Mouse (Mus musculus) fat pad, adult 2 months (tissue): ENCODE data around the gene Cenpn.

Experiments used
- DNase-seq: peaks from one replicate; pipeline ENCODE4 v3.0.0-alpha.2; 2011; ENCODE audit warnings: low read depth, low spot score; ENCODE audit errors: extremely low read depth

Gene Cenpn

DNA sequence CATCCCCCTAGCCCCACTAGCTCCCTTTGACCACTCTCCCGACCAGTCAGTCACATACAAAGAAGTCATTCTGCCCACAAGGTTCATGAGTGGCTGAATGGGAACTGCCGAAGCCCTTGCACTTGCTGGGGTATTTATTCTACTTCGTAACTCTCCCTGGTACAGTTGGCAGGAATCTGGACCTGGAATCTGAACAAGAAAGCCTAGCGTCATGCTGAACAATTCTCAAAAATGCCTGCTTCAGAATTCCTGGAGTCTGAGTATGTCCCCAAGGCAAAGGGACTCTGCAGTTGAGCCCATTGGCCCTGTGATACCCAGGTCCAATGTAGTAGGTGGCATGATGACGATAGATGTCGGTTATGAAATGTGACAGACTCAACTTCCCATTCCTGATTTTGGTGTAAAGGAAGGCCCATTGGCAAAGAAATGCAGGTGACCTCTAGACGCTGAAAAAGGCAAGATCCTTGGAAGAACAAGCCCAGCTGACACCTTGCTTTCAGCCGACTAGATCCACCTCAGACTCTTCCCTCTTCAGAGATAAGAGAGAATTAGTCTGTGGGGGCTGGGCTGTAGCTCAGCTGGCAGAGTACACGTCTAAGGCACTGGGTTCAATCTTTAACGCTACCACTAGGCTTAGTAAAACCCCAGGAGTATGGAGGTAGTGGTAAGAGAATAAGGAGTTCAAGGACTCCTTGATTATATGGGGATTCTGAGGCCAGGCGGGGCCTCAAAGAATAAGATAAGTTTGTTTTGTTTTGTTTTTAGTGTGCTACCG is 20.9 kb downstream of the Cenpn start:
- DNase-seq: no peak

DNA sequence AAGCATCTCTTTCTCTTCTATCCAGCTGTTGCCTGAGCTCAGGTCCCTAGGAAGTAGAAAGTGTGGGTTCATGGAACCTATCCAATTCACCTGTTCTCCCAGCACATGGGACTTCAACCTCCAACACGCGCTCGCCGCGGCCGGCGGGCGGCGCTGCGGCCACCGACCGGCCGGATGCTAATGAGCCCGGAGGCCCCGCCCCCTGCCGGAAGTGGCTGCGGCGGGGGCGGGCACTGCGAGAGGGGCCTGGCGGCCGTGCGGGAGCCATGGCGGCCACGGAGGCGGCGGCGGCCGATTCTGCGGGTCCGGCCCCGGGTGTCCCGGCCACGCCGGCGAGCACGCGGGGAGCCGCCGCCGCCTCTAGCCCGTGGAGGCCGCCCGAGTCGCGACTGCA is 21.6 kb downstream of the Cenpn start, which contains the start of gene Atmin:
TSS of gene Atmin (plus strand) at position 233 of the 394 bp plus-strand sequence.
- DNase-seq: no peak

DNA sequence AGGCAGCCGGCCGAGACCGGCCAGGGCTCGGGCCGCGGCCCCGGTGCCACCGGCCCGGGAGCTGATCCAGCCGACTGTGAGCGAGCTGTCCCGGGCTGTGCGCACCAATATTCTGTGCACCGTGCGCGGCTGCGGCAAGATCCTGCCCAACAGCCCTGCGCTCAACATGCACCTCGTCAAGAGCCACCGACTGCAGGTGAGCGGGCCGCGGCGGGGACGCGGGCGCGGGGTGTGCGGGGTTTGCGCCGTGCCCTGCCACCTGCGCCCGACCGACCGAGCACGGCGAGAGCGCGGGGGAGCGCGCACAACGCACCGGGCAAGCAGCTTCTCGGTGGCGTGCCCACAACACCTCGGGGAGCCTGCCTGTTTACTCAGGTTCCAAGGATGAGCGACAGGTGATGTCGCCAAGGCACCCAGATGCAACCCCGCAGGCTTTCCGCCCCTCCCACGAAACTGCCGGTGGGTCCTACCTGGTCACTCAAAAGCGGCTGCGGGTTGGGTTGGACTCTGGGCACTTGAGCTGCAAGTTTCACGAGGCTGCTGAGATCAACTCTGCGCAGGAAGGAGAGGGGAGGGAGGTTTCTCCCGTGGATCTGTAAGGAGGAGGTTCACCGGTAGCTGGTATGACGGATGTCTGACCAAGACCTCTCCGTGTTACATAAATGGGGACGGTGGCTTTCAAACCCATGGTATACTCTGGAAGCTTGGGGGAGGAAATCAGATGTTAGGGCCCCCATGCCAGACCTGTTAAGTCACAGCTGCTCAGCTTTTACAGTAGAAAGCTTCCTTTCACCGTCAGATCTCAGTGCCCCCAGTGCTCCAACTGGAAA is 22.2 kb downstream of the Cenpn start:
- DNase-seq: no peak

DNA sequence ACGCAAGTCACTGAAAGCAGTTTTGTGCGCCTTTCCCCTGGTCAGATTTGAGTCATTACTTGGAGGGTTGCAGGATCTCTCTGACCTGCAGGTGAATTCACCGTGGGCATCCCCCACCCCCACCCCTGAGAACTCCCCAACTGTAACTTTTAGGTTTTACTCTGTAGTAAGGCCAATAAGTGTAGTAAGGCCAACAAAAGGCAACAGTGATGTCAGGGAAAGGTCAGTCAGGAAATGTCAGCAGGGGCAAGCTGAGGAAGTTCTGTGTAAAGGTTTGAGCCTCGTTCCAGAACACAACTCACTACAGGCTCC is 22.8 kb downstream of the Cenpn start:
- DNase-seq: no peak

DNA sequence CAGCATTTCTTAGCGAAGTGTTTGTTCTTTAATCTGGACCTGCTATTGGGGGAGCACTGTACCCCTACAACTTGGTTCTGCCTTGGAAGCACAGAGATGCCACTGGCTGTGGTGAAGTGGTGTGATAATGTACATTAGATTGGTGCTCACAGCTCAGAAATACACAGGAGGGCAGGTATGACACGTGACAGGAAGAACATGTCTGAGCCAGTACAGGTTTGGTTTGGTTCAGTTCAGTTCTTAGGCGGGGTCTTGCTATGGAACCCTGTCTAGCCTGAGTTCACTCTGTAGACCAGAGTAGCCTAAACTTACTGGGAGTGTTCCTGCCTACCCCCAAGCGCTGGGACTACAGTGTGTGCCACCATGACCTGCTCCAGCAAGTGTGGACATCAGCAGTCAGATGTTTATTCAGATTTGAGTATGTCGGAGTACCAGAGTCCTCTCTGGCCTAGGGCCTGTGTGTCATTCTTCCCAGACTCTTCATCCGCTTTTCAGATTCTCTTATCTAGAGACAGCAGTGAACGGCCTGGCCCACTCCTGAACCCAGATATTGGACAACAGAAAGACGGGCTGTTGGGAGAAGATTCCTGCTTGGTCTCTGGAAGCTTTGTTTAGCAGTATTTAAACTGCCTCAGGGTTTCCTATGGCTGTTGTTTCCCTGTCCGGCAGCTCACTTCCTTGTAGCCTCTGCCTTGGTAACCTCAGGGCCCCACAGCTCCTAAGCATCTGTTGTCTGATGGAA is 23.8 kb downstream of the Cenpn start:
- DNase-seq: no peak

DNA sequence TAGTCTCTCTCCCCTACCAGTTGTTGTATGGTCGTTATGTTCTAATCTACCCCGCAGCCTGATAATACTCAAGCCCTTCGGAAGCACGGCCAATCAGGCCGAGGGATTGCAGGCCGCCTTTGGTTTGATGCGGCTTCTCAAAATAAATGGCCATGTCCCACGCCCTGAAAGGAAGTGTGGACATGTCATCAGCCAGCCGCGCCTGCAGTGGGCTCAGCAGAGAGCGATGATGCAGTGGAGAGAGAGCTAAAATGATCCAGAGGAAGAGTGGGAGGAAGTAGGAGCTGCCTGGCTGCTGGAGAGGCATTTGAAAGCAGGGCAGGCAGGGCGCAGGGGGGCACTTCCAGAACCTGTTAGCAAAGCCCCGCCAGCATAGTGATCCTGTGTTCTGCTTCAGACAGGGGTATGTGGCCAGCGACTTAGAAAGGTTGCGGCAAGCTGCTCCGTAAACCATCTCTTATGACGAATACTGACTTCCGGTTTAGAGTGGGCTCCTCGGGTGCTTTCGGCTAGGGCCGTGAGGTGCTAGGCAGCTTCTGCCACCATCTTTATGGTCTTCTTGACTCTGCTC is 24.8 kb downstream of the Cenpn start:
- DNase-seq: no peak

DNA sequence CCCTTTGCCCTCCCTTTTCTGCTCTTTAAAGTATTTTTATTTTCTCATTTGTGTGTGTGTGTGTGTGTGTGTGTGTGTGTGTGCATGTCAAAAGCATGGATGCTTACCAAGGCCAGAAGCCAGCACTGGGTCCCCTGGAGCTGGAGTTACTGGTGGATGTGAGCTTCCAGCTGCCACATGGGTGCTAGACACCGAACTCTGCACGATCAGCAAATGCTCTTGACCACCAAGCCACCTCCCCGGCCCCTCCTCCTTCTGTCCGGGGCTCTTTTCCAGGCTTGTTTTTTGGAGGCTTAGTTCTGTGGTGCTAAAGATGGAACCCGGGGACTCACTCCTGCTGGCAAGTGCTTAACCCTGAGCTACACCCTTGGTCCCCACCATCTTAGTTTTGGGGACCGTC is 25.3 kb downstream of the Cenpn start:
- DNase-seq: no peak

DNA sequence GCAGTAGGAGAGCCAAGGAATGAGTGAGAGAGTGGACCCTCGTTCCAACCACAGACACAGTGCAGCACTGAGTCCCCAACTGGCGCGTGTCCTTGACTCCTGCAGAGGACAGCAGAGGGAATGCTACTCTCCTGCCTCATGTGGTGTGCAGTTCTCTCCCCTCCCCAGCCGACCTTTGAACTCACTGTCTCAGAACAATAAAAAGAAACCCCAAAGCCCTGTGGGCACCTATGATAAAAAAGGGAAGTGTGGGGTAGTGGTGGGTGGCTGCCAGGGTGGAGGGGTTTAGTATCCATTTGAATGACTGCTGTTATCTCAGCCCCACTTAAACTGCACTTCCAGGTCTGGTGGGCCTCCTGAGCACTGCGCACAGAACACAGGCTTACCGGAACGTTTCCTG is 26.1 kb downstream of the Cenpn start:
- no peak for DNase-seq

DNA sequence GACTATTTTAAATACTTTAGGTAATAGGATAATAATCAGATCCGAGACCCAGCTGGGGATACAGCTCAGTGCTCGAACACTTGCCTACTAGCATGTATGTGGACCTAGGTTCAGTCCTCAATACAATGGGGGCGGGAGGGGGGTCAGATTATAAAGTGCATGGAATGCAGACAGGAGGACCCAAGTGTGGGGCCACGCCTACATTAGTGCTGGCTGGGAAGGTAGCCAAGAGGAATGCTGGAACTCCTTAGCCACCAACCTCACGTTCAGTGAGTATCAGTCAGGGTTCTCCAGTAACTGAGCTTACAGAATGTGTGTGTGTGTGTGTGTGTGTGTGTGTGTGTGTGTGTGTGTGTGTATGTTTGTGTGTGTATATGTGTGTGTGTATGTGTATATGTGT is 29.8 kb downstream of the Cenpn start:
- DNase-seq: no peak

DNA sequence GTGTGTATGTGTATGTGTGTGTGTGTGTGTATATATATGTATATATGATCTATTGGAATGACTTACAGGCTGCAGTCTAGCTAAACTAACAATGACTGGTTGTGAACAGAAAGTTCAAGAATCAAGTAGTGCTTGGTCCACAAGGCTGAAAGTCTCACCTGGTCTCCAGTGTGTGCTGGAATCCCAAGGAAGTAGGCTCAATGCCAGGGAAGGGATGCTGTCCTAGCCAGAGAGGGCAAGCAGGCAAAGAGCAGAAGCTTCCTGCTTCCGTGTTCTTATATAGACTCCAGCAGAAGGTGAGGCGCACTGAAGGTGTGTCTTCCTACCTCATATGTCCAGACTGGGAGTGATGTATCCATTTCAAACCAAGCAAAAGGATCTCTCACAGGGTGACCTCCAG is 30.2 kb downstream of the Cenpn start:
- no peak for DNase-seq

DNA sequence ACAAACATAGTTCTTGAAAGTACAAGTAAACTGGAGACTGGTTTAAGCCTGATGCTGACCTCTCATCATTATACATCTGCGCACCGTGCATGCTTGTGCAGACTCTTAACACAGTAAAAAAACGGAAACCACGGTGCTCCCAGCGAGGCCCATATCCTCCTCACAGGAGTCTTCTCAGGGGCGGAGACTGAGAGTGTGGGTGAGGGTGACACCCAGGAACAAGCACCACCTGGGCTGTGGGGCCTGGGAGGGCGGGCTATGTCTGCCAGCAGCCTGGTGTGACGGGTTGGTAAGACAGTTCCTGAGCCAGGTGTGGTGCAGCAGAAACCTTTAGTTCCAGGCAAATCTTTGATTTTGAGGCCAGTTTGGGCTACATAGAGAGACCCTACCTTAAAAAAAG is 30.9 kb downstream of the Cenpn start:
- DNase-seq: no peak

DNA sequence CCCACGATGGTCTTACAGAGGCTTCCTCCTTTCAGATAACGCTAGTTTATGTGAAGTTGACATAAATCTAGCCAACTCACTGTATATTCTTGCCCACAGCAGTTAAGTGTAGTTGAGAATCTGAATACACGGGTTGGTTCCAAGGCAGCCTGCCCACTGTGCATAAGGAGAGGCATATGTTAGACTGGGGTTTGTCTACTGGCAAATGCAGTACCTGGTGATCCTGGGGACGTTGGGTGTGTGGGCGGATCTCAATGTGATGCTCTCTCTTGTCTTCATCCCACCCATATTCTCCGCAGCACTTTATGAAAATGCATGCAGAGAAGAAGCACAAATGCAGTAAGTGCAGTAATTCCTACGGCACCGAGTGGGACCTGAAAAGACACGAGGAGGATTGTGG is 32.9 kb downstream of the Cenpn start:
- no peak for DNase-seq

DNA sequence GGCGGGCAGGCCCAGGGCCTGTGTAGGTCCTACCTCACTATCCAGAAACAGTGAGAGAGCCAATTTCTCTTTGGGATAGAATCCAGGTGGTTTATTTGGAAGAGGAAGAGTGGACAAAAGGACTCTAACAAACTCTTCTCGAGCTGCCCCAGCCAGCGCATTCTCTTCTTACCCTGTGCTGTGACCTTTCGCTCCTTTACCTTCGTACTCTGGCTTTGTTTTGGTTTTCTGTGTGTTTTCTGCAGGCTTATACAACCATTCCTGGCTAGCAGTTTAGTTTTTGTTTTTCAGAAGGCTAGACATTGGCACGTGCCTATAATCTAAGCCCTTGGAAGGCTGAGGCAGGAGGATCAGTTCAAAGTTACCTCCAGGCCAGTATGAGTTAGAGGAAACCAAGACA is 48.0 kb downstream of the Cenpn start:
- DNase-seq: no peak

DNA sequence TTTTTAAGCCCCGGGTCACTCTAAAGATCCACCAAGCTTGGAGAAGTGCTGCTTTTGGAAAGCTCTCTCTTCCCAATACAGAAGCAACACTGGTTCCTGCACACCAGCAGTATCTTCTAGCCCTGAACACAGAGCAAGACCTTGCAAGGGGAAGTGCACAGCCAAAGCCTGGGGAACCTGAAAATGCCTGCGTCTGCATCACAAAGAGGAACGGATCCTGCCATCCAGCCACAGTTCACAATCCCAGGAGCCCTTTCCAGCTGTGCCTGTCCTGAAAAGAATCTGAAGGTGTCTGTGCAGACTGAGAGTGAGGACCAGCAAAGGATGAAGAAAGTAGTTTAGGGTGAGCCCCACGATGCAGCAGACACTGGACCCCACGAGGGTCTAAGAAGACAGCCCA is 53.5 kb downstream of the Cenpn start:
- no peak for DNase-seq

DNA sequence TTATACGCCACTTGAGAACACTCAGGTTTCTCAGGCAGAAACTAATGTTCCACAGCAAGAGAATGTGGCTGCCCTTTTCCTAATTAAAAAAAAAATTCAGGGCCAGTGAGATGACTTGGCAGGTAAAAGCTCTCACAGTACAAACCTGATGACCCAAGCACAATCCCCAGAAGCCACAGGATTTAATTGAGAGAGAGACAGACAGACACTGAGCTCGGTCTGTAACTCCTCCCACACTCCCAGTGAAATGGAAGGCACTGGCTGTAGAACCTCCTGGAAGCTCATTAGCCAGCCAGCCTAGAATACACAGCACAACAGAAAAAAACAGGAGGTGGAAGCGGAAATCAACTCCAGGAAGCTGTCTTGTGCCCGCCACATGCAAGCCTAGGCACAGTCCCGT is 54.1 kb downstream of the Cenpn start:
- no peak for DNase-seq

DNA sequence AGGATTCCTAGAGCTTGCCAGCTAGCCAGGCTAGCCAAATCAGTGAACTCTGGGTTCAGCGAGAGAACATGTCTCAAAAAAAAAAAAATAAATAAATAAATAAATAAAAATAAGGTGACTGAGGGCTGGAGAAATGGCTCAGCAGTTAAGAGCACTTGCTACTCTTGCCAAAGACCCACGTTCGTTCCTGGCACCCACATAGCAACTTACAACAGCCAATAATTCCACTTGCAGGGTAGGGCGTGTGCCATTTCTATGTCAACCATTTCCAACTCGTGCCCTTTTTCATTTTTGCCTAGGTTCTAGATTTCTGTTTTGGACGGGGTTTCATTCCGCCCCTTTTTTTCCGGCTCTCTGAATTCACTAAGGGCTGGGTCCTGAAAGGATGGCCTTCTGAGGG is 56.5 kb downstream of the Cenpn start:
- DNase-seq: no peak

DNA sequence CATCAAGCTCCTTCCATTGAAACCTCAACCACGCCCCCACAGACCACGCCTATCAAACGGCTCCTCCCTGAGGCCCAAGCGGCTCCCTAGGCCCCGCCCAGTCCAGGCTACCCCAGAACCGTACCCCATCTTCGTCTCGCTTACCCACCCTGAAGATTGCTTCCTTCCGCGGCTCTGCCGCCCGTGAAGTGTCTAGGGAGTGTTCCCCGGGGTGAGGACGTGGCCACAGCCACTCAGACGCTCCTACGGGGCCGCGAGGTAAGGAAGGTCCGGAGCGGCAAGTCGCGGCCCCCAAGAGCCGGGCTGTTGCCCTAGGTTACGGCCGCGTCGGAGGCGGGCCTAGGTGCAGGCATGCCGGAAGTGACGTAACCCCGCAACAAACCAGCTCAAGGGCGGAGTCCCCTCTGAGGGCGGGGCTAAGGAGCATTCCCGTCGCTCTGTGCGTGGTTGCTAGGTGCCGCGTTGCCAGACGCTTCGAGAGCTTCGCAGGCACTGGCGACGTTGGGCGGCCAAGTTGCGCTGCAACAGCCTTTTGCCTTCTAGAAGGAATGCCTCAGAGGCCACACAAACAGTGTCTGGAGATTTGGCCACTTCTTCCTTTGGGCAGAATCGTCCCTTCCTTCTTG is 57.2 kb downstream of the Cenpn start, which contains the start of gene 1700030J22Rik:
TSS of gene 1700030J22Rik (minus strand) at position 329 of the 626 bp plus-strand sequence.
- DNase-seq: peak; percentile 68

DNA sequence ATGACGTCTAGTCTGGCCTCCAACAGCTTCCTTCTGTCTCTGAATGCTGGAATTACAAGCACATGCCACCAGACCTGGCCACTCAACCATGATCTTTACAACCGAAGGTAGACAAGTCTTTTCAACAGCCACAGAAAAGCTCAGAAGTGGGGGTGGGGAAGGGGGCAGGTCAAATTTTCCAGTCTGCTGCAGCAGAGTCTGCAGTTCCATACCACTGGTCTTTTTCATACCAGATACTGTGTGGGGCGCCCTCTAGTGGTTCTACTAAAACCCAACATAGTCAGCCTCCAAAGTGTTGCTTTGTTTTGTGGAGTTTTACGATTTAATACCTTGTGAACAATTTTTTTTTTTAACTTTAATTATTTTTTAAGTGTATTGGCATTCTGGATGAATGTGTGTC is 58.6 kb downstream of the Cenpn start:
- no peak for DNase-seq

DNA sequence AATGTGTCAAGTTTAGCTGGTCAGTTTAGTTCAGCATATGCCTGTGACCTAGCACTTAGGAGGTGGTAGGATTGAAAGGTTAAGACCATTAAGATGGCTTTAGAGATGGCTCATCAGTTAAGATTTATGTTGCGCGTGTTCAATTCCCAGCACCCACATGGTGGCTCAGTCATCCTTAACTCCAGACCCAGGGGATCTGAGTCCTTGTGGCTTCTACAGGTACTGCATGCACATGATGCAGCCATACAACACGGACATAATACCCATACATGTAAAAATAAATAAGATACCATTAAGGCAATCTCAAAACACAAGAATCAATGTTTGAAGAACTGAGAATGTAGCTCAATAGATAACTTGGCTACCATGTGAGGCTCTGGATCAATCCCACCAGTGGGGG is 68.3 kb downstream of the Cenpn start:
- DNase-seq: no peak
